Mouse (Mus musculus) lung, embryonic 16.5 days (tissue): ENCODE measurements around the gene Rdx. TPM values are rescaled to one million over a fixed set of nuclear protein-coding genes. Genes with fewer than 3 reads are reported as not detected.

Experiments used
- ATAC-seq: fragments of 200-750 bp; cut with Nextera tagmentation; 2 replicates; pipeline ENCODE4 v1.8.0; 2017; ENCODE audit warnings: low read depth, mild to moderate bottlenecking, moderate library complexity
- H3K27ac ChIP-seq: fragments of 300-500 bp; sonication (generic); 2 replicates; pipeline ENCODE4 v1.5.1; 2014; ENCODE audit warnings: mild to moderate bottlenecking, control low read depth, low read length
- H3K27me3 ChIP-seq: fragments of 300-500 bp; sonication (generic); 2 replicates; pipeline ENCODE4 v1.6.1; 2014; ENCODE audit warnings: low read depth, low read length, mixed read lengths; ENCODE audit not compliant: control insufficient read depth, insufficient read depth
- H3K36me3 ChIP-seq: fragments of 300-500 bp; sonication (generic); 2 replicates; pipeline ENCODE4 v1.6.1; 2014; ENCODE audit warnings: low read length; ENCODE audit not compliant: control insufficient read depth, insufficient read depth
- H3K4me1 ChIP-seq: fragments of 300-500 bp; sonication (generic); replicated peaks from 2 replicates; pipeline ENCODE4 v1.6.1; 2014; ENCODE audit warnings: low read length, mixed read lengths; ENCODE audit not compliant: control insufficient read depth, insufficient read depth
- H3K4me2 ChIP-seq: fragments of 300-500 bp; sonication (generic); 2 replicates; pipeline ENCODE4 v1.6.1; 2014; ENCODE audit warnings: low read depth, low read length, control low read depth
- H3K4me3 ChIP-seq: fragments of 300-500 bp; sonication (generic); 2 replicates; pipeline ENCODE4 v1.5.1; 2014; ENCODE audit warnings: mild to moderate bottlenecking, low read length, control low read depth
- H3K9ac ChIP-seq: fragments of 300-500 bp; sonication (generic); 2 replicates; pipeline ENCODE4 v1.6.1; 2014; ENCODE audit warnings: low read length, control low read depth
- H3K9me3 ChIP-seq: fragments of 300-500 bp; sonication (generic); 2 replicates; pipeline ENCODE4 v1.6.1; 2016; ENCODE audit warnings: low read length; ENCODE audit not compliant: control insufficient read depth
- WGBS: fragments of 180-500 bp; shearing (Covaris S2); extraction: QIAGEN DNeasy Blood & Tissue Kit; methylation state at CpG from one replicate; pipeline ENCODE4 v1.1.7; 2014; 5-methylcytosine and 5-hydroxymethylcytosine counted together
- polyA plus RNA-seq: library from polyadenylated mRNA; unstranded; fragments of >200 nt; fragmentation: Nextera tagmentation; extraction: Ambion mirVana; gene quantifications from 2 replicates; pipeline ENCODE4 v1.2.1, GENCODE M21; 2015

Gene Rdx
- polyA plus RNA-seq, 1 experiment from 2014 or later: 115 TPM

GRCm38 (mm10) chr9:52097386-52097785, 50.4 kb downstream of the Rdx start:
- Histone ChIP-seq H3K4me2 (no peak overlapping the region), H3K9ac (no peak overlapping the region), H3K27ac (no peak overlapping the region), H3K27me3 (no peaks in the 10 kb centered on the region), H3K9me3 (no peaks in the 10 kb centered on the region), H3K4me3 (no peak overlapping the region), H3K4me1 (peaks cover 5% of the 10 kb centered on the region; the same call in 1 of the 2 replicates), H3K36me3 (no peaks in the 10 kb centered on the region)
- 25% methylated on average over 1 of the region's 1 CpGs for WGBS
- ATAC-seq: no peak

- peak; percentile 75 for ATAC-seq
- WGBS: 0% methylated on average over 7 of the region's 7 CpGs
These were observed 51.6 kb downstream of the Rdx start for GRCm38 (mm10) chr9:52098600-52098999.

GRCm38 (mm10) chr9:52100426-52100825, 53.5 kb downstream of the Rdx start:
- 83% methylated on average over 14 of the region's 14 CpGs for WGBS

More at GRCm38 (mm10) chr9:52098600-52098999, 51.6 kb downstream of the Rdx start:
- no peaks in the 10 kb centered on the region for H3K27me3 ChIP-seq
- H3K27ac ChIP-seq: no peak overlapping the region
- H3K9ac ChIP-seq: no peak overlapping the region
- no peaks in the 10 kb centered on the region for H3K9me3 ChIP-seq
- no peak overlapping the region for H3K4me3 ChIP-seq
- no peak overlapping the region for H3K4me2 ChIP-seq
- peaks cover 5% of the 10 kb centered on the region; the same call in 1 of the 2 replicates for H3K4me1 ChIP-seq
- no peaks in the 10 kb centered on the region for H3K36me3 ChIP-seq

GRCm38 (mm10) chr9:52102060-52102844, 55.3 kb downstream of the Rdx start:
- ATAC-seq: no peak
- Histone ChIP-seq H3K4me2 (no peak overlapping the region), H3K4me1 (no peaks in the 10 kb centered on the region), H3K4me3 (no peak overlapping the region), H3K9ac (no peak overlapping the region), H3K9me3 (no peaks in the 10 kb centered on the region), H3K36me3 (no peaks in the 10 kb centered on the region), H3K27ac (no peak overlapping the region), H3K27me3 (no peaks in the 10 kb centered on the region)
- WGBS: 64% methylated on average over 13 of the region's 13 CpGs

More at GRCm38 (mm10) chr9:52100426-52100825, 53.5 kb downstream of the Rdx start:
- H3K4me2 ChIP-seq: no peak overlapping the region
- no peaks in the 10 kb centered on the region for H3K9me3 ChIP-seq
- H3K4me1 ChIP-seq: no peaks in the 10 kb centered on the region
- H3K27me3 ChIP-seq: no peaks in the 10 kb centered on the region
- no peaks in the 10 kb centered on the region for H3K36me3 ChIP-seq
- no peak overlapping the region for H3K27ac ChIP-seq
- no peak for ATAC-seq
- H3K9ac ChIP-seq: no peak overlapping the region
- no peak overlapping the region for H3K4me3 ChIP-seq

GRCm38 (mm10) chr9:52103448-52104224, 56.7 kb downstream of the Rdx start:
- no peak overlapping the region for H3K4me2 ChIP-seq
- H3K27me3 ChIP-seq: no peaks in the 10 kb centered on the region
- no peak for ATAC-seq
- H3K9me3 ChIP-seq: no peaks in the 10 kb centered on the region
- no peaks in the 10 kb centered on the region for H3K36me3 ChIP-seq
- H3K4me3 ChIP-seq: no peak overlapping the region
- 38% methylated on average over 9 of the region's 9 CpGs for WGBS
- no peaks in the 10 kb centered on the region for H3K4me1 ChIP-seq
- H3K27ac ChIP-seq: no peak overlapping the region
- H3K9ac ChIP-seq: no peak overlapping the region

- Histone ChIP-seq H3K36me3 (no peaks in the 10 kb centered on the region), H3K9ac (no peak overlapping the region), H3K27ac (no peak overlapping the region), H3K27me3 (no peaks in the 10 kb centered on the region), H3K4me3 (no peak overlapping the region), H3K4me2 (no peak overlapping the region), H3K9me3 (no peaks in the 10 kb centered on the region), H3K4me1 (no peaks in the 10 kb centered on the region)
- no peak for ATAC-seq
- WGBS: 67% methylated on average over 8 of the region's 8 CpGs
These were observed 57.2 kb downstream of the Rdx start for GRCm38 (mm10) chr9:52104225-52104615.

GRCm38 (mm10) chr9:52105423-52105822, 58.5 kb downstream of the Rdx start:
- no peak overlapping the region for H3K4me3 ChIP-seq
- H3K36me3 ChIP-seq: no peaks in the 10 kb centered on the region
- WGBS: 83% methylated on average over 6 of the region's 6 CpGs
- no peaks in the 10 kb centered on the region for H3K27me3 ChIP-seq
- no peak overlapping the region for H3K4me2 ChIP-seq
- H3K9me3 ChIP-seq: no peaks in the 10 kb centered on the region
- no peak for ATAC-seq
- no peaks in the 10 kb centered on the region for H3K4me1 ChIP-seq
- H3K27ac ChIP-seq: no peak overlapping the region
- no peak overlapping the region for H3K9ac ChIP-seq

GRCm38 (mm10) chr9:52107161-52107560, 60.2 kb downstream of the Rdx start:
- Histone ChIP-seq H3K4me2 (no peak overlapping the region), H3K36me3 (no peaks in the 10 kb centered on the region), H3K9ac (no peak overlapping the region), H3K4me1 (no peaks in the 10 kb centered on the region), H3K27me3 (no peaks in the 10 kb centered on the region), H3K9me3 (no peaks in the 10 kb centered on the region), H3K4me3 (no peak overlapping the region), H3K27ac (no peak overlapping the region)
- ATAC-seq: no peak
- WGBS: 96% methylated on average over 3 of the region's 3 CpGs

- Histone ChIP-seq H3K9me3 (no peaks in the 10 kb centered on the region), H3K4me3 (no peak overlapping the region), H3K27me3 (no peaks in the 10 kb centered on the region), H3K9ac (no peak overlapping the region), H3K27ac (no peak overlapping the region), H3K4me2 (no peak overlapping the region), H3K4me1 (no peaks in the 10 kb centered on the region), H3K36me3 (peaks cover 4% of the 10 kb centered on the region; the same call in 1 of the 2 replicates)
- WGBS: 57% methylated on average over 3 of the region's 3 CpGs
- ATAC-seq: no peak
These were observed 63.8 kb downstream of the Rdx start for GRCm38 (mm10) chr9:52110738-52111137.
